Mouse (Mus musculus) gastrocnemius, adult 2 months (tissue): Measurements from ENCODE around the gene Grik4. TPM values are rescaled to one million over a fixed set of nuclear protein-coding genes. Genes with fewer than 3 reads are reported as not detected.
A peak's percentile ranks its signal among the peaks of the same experiment; 100 is the strongest.

ENCODE experiments used
- DNase-seq: peaks from one replicate; pipeline ENCODE4 v3.0.0; 2022
- H3K27ac ChIP-seq: fragments of 200-600 bp; 2 replicates; pipeline ENCODE4 v1.8.1; 2022; ENCODE audit warnings: mild to moderate bottlenecking
- H3K4me3 ChIP-seq: fragments of 200-600 bp; 2 replicates; pipeline ENCODE4 v1.8.1; 2022; ENCODE audit warnings: mild to moderate bottlenecking, moderate library complexity
- CTCF ChIP-seq: fragments of 200-600 bp; IDR thresholded peaks from 2 replicates; pipeline ENCODE4 v1.8.1; 2022; ENCODE audit warnings: antibody characterized with exemption, mild to moderate bottlenecking, moderate library complexity
- intact Hi-C: fragments of 180-260 bp; cut with DNase I; formaldehyde crosslinking; loops from one replicate; pipeline ENCODE4 v1.15.1; 2025
- microRNA-seq: library from miRNA; unstranded; fragments of <30 nt; microRNA quantifications from one replicate; pipeline ENCODE4 v1.2.0, GENCODE M21; 2021
- total RNA-seq, 2 experiments: library from RNA; stranded (reverse); gene quantifications; 2 replicates each; pipeline ENCODE4 v1.2.3; 2021

Gene Grik4
- total RNA-seq, 2 experiments from 2014 or later = 0.22 TPM; not detected in 1

- no peak overlapping the region for H3K4me3 ChIP-seq
- no peak for TF ChIP-seq CTCF
- intact Hi-C loops = no loop called here
- H3K27ac ChIP-seq = no peak overlapping the region
- DNase-seq = no peak
Measured at GRCm38 (mm10) chr9:42482944-42483343, 461.3 kb downstream of the Grik4 start.

- H3K27ac ChIP-seq = no peak overlapping the region
- no peak for TF ChIP-seq CTCF
- H3K4me3 ChIP-seq = no peak overlapping the region
- DNase-seq = no peak
- intact Hi-C loops = no loop called here
Measured at GRCm38 (mm10) chr9:42476166-42476565, 468.1 kb downstream of the Grik4 start.

GRCm38 (mm10) chr9:42474244-42474643, 470.0 kb downstream of the Grik4 start:
- no peak for DNase-seq
- Histone ChIP-seq H3K4me3 (no peak overlapping the region), H3K27ac (no peak overlapping the region)
- no peak for TF ChIP-seq CTCF
- intact Hi-C loops = loop anchor here (5.0 kb wide), 1 partner anchor 147 kb away; no protein-coding TSS in a partner anchor

GRCm38 (mm10) chr9:42471921-42472747, 472.2 kb downstream of the Grik4 start:
- H3K4me3 ChIP-seq = peak overlapping the region; percentile 89
- peak; percentile 92 for DNase-seq
- intact Hi-C loops = loop anchor here (5.0 kb wide), 1 partner anchor 145 kb away; no protein-coding TSS in a partner anchor
- H3K27ac ChIP-seq = peak overlapping the region; percentile 82
- TF ChIP-seq CTCF = no peak

- peak overlapping the region; percentile 82 for H3K27ac ChIP-seq
- peak; percentile 56 for DNase-seq
- H3K4me3 ChIP-seq = peak overlapping the region; percentile 89
- intact Hi-C loops = loop anchor here (5.0 kb wide), 1 partner anchor 144 kb away; no protein-coding TSS in a partner anchor
- TF ChIP-seq CTCF = no peak
Measured at GRCm38 (mm10) chr9:42471214-42471613, 473.1 kb downstream of the Grik4 start.

GRCm38 (mm10) chr9:42469323-42469722, 475.0 kb downstream of the Grik4 start:
- intact Hi-C loops = no loop called here
- Histone ChIP-seq H3K27ac (no peak overlapping the region), H3K4me3 (no peak overlapping the region)
- no peak for TF ChIP-seq CTCF
- DNase-seq = no peak

- no peak for TF ChIP-seq CTCF
- Histone ChIP-seq H3K4me3 (no peak overlapping the region), H3K27ac (no peak overlapping the region)
- no peak for DNase-seq
- intact Hi-C loops = no loop called here
Measured at GRCm38 (mm10) chr9:42468360-42468759, 475.9 kb downstream of the Grik4 start.

Small RNA genes lying within 50 kb of the gene (microRNA-seq; reads per million reads assigned to microRNA genes)
- gene Gm27509 = not detected

Other genes with a start within 250 kb of the Grik4 start
- 10 to 100 TPM; 41.9 to 61.9 TPM for gene Arhgef12, start 162.7 kb upstream of the Grik4 start, total RNA-seq
- gene Tmem136, start 172.1 kb upstream of the Grik4 start, total RNA-seq = 1 to 10 TPM; 2.3 to 3.0 TPM